Mouse (Mus musculus) myocyte (in vitro differentiated cells): Measurements from ENCODE around the gene Ppfibp1.

Experiments
- MAX ChIP-seq: IDR thresholded peaks from one replicate; pipeline ENCODE4 v1.6.1; 2011; ENCODE audit warnings: low read depth, mild to moderate bottlenecking, control low read depth
- MYOG ChIP-seq, 3 experiments: IDR thresholded peaks; one replicate each; pipeline ENCODE4 v1.6.1; 2011; ENCODE audit warnings: control low read depth in 2 of 3, low read depth in 2 of 3, mild to moderate bottlenecking in 2 of 3; ENCODE audit not compliant: insufficient read length in 2 of 3, control insufficient read depth in 1 of 3, insufficient read depth in 1 of 3
- POLR2A ChIP-seq: IDR thresholded peaks from one replicate; pipeline ENCODE4 v1.6.1; 2011; ENCODE audit warnings: low read depth, mild to moderate bottlenecking, control low read depth, moderate library complexity; ENCODE audit not compliant: insufficient read length

DNA sequence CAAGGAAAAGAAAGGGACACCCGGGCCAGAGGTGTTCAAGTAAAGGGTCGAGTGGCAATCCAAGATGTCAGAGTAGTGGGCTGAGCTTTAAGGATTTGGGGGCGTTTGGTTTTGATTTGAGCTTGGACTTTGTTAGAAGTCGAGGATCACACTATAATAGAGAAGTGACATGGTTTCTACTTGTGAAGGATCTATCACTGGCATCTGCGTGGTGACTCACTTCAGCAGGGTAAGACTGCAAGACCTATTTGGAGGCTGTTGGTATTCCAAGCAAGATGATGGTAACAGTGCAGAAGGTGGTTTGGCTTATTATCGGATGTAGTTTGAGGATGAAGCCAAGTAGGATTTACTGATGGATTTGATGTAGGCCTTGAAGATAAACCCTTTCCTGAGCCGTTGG is 155.3 kb downstream of the Ppfibp1 start:
- TF ChIP-seq POLR2A (no peak), MYOG (IDR thresholded peaks at IDR 0.05; ENCODE audit: control insufficient read depth in 1 of 3, insufficient read depth in 1 of 3, insufficient read length in 2 of 3, low read depth in 2 of 3) (no peak), MAX (no peak)
